ENCODE assay signal across 28 mouse cellular contexts in the genomic region with DNA sequence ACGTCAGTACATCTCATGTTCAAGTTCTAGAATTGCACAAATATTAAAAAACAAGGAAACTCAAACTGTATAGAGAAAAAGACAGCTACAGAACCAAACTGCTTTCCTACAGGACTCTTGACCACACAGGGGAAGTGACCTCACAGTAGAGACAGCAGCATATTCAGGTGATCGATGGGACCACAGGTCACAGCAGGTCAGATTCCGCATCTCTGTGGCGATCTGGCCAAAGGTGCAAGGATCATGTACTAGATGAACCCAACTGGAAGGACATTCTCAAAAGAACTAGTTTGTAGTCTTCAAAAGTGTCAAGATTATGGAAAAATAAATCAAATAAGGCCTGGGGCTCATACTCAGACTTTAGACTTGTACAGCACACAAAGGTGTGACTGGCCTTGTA.
"Had no signal": no experiment of that assay in that cellular context is flagged by ENCODE, and none has a peak within 500 bp of the region (broad histone marks: within the 10 kb centered on the region; RNA-seq: fewer than 3 reads in every experiment).

No protein-coding gene starts in this region.

- ATAC-seq: forebrain, embryonic 13.5 days; forebrain, embryonic 14.5 days; forebrain, embryonic 15.5 days; forebrain, embryonic 16.5 days; forebrain, postnatal 0 days had no signal

- H3K4me3 ChIP-seq: embryonic facial prominence, embryonic 10.5 days; embryonic facial prominence, embryonic 12.5 days; embryonic facial prominence, embryonic 13.5 days; embryonic facial prominence, embryonic 15.5 days; erythroblast, embryonic 14.5 days; forebrain, embryonic 10.5 days; forebrain, embryonic 12.5 days; forebrain, embryonic 13.5 days; forebrain, embryonic 15.5 days; gastrocnemius, adult 2 months; heart, adult 2 months had no signal

- H3K27me3 ChIP-seq: embryonic facial prominence, embryonic 12.5 days; embryonic facial prominence, embryonic 13.5 days; embryonic facial prominence, embryonic 15.5 days; forebrain, embryonic 12.5 days; forebrain, embryonic 13.5 days; forebrain, embryonic 15.5 days had no signal

- H3K4me1 ChIP-seq: forebrain, embryonic 12.5 days; forebrain, embryonic 13.5 days; forebrain, embryonic 15.5 days had no signal

- DNase-seq: cerebellum, adult 2 months; cerebellum, adult 8-10 months; cerebellum, adult 9-10 months; cerebellum, adult 9-11 months; cerebellum, postnatal 10 days; cerebellum, postnatal 14 days; cerebellum, postnatal 25 days; cerebellum, postnatal 36 days; embryo, embryonic 11 days; forebrain, postnatal 0 days; gastrocnemius, adult 2 months; gastrocnemius, postnatal 10 days; gastrocnemius, postnatal 14 days; gastrocnemius, postnatal 25 days; gastrocnemius, postnatal 36 days; heart, adult 18-20 months; heart, adult 2 months had no signal

- H3K27ac ChIP-seq: embryonic facial prominence, embryonic 10.5 days; embryonic facial prominence, embryonic 12.5 days; embryonic facial prominence, embryonic 13.5 days; embryonic facial prominence, embryonic 15.5 days; forebrain, embryonic 10.5 days; forebrain, embryonic 12.5 days; forebrain, embryonic 13.5 days; forebrain, embryonic 15.5 days; gastrocnemius, adult 2 months; heart, adult 2 months had no signal

- H3K9me3 ChIP-seq: embryonic facial prominence, embryonic 10.5 days; embryonic facial prominence, embryonic 12.5 days; embryonic facial prominence, embryonic 13.5 days; embryonic facial prominence, embryonic 15.5 days; forebrain, embryonic 10.5 days; forebrain, embryonic 12.5 days; forebrain, embryonic 13.5 days; forebrain, embryonic 15.5 days had no signal

- H3K4me2 ChIP-seq: embryonic facial prominence, embryonic 12.5 days; embryonic facial prominence, embryonic 13.5 days; embryonic facial prominence, embryonic 15.5 days; forebrain, embryonic 12.5 days; forebrain, embryonic 13.5 days; forebrain, embryonic 15.5 days had no signal

- H3K9ac ChIP-seq: embryonic facial prominence, embryonic 12.5 days; embryonic facial prominence, embryonic 13.5 days; embryonic facial prominence, embryonic 15.5 days; forebrain, embryonic 12.5 days; forebrain, embryonic 13.5 days; forebrain, embryonic 15.5 days; forebrain, postnatal 0 days had no signal
